Comparison of ENCODE assay signal across 8 mouse cellular contexts in genomic region chr4:55480322-55480767, GRCm38 (mm10). TPM values are rescaled to one million over a fixed set of nuclear protein-coding genes. Genes with fewer than 3 reads are reported as not detected.
DNase-seq lines count a peak whose midpoint lies in the region; ATAC-seq and TF ChIP-seq lines count a peak whose summit lies in the region.

No protein-coding gene starts in this region.

- no peak for TF ChIP-seq POLR2A in brain, embryonic 14.5 days (IDR thresholded peaks at IDR 0.05; ENCODE audit: borderline replicate concordance, extremely low read depth, insufficient read depth, insufficient read length, poor library complexity, severe bottlenecking)

- ATAC-seq in erythroid progenitor cell, adult 5-6 weeks (replicated peaks; ENCODE audit: low FRiP score, poor library complexity, severe bottlenecking): 0 out of 2 replicates have a peak, but pooled peaks have one; percentile 52
- ATAC-seq in heart, embryonic 15.5 days (replicated peaks; ENCODE audit: insufficient number of reproducible peaks, insufficient read depth, low FRiP score, low read depth): 0 out of 2 replicates have a peak, but pooled peaks have one; percentile 19
- ATAC-seq in kidney, postnatal 0 days (replicated peaks; ENCODE audit: low FRiP score, low read depth): peak; percentile 75
- 0 out of 2 replicates have a peak, but pooled peaks have one; percentile 60 for ATAC-seq in monocyte, adult 5-6 weeks (replicated peaks; ENCODE audit: insufficient number of reproducible peaks, low FRiP score, low TSS enrichment, poor library complexity, severe bottlenecking)

- peak; percentile 38 for DNase-seq in 3134 (ENCODE audit: extremely low read depth, insufficient read length, low spot score)
- peak; percentile 65 for DNase-seq in brain, embryonic 14.5 days (ENCODE audit: low read depth)
- DNase-seq in kidney, postnatal 0 days (ENCODE audit: low spot score): peak; percentile 59
- DNase-seq in liver: peak; percentile 76
- DNase-seq in spleen, postnatal 36 days (ENCODE audit: low spot score in 2 of 2): peak; percentile 14 to 22

- no peaks in the 10 kb centered on the region for H3K9me3 ChIP-seq in heart, embryonic 15.5 days (replicated peaks)
- H3K9me3 ChIP-seq in kidney, postnatal 0 days (replicated peaks; ENCODE audit: low read length): no peaks in the 10 kb centered on the region

- peak; percentile 97 for TF ChIP-seq CTCF in brain, embryonic 14.5 days (IDR thresholded peaks at IDR 0.05; ENCODE audit: borderline replicate concordance, extremely low read depth, insufficient read depth, insufficient read length)
- peak; percentile 88 for TF ChIP-seq CTCF in kidney, postnatal 0 days (IDR thresholded peaks at IDR 0.05; ENCODE audit: low read depth)

- WGBS in heart, embryonic 15.5 days: 14% methylated on average over 25 of the region's 25 CpGs
- WGBS in kidney, postnatal 0 days: 18% methylated on average over 25 of the region's 25 CpGs

- H3K4me2 ChIP-seq in heart, embryonic 15.5 days: peak overlapping the region; percentile 68
- H3K4me2 ChIP-seq in kidney, postnatal 0 days (ENCODE audit: low read length): peak overlapping the region; percentile 51

- peaks cover 23% of the 10 kb centered on the region for H3K4me1 ChIP-seq in heart, embryonic 15.5 days (replicated peaks)
- no peaks in the 10 kb centered on the region; the same call in 1 of the 2 replicates for H3K4me1 ChIP-seq in kidney, postnatal 0 days (replicated peaks; ENCODE audit: insufficient read depth, low read length)

- H3K9ac ChIP-seq in heart, embryonic 15.5 days: 0 out of 2 replicates have a peak overlapping the region, but pooled peaks have one; percentile 21
- H3K9ac ChIP-seq in kidney, postnatal 0 days (ENCODE audit: low read depth, low read length): 0 out of 2 replicates have a peak overlapping the region, but pooled peaks have one; percentile 35

- H3K36me3 ChIP-seq in heart, embryonic 15.5 days: no peaks in the 10 kb centered on the region
- H3K36me3 ChIP-seq in kidney, postnatal 0 days (ENCODE audit: insufficient read depth, low read length): no peaks in the 10 kb centered on the region

- no peaks in the 10 kb centered on the region for H3K27me3 ChIP-seq in heart, embryonic 15.5 days
- no peaks in the 10 kb centered on the region for H3K27me3 ChIP-seq in kidney, postnatal 0 days (ENCODE audit: insufficient read depth, low read length)

- peak overlapping the region; percentile 40 for H3K4me3 ChIP-seq in heart, embryonic 15.5 days
- 0 out of 2 replicates have a peak overlapping the region, but pooled peaks have one; percentile 17 for H3K4me3 ChIP-seq in kidney, postnatal 0 days (replicated peaks; ENCODE audit: low read depth, low read length)

- no peak overlapping the region for H3K27ac ChIP-seq in heart, embryonic 15.5 days
- no peak overlapping the region for H3K27ac ChIP-seq in kidney, postnatal 0 days

RNA-seq across cellular contexts. Expression of gene Klf4, which starts 51.9 kb away (rescaled TPM):
- polyA plus RNA-seq in brain, embryonic 14.5 days (2012; rRNA removed): 4.6 and 7.5 TPM in 2 replicates
- 5.8 and 10.9 TPM in 2 replicates for total RNA-seq in erythroid progenitor cell, adult 5-6 weeks (2015; ENCODE audit: low replicate concordance)
- total RNA-seq in erythroid progenitor cell, adult 5-6 weeks (2017; ENCODE audit: low replicate concordance): 3.2 and 4.6 TPM in 2 replicates
- polyA plus RNA-seq in heart, embryonic 15.5 days (2015; fragmentation: Nextera tagmentation; extraction: Ambion mirVana): 5.1 and 5.8 TPM in 2 replicates
- polyA plus RNA-seq in kidney, postnatal 0 days (2015; fragmentation: Nextera tagmentation; extraction: Ambion mirVana): 6.6 and 7.3 TPM in 2 replicates
- total RNA-seq in monocyte, adult 5-6 weeks (2017): 100 to 135 TPM (median 116 TPM) in 3 replicates

Comparison
In these comparisons a context has a peak if more than half of its experiments do, and no peak if none do; other contexts are left out.
1. DNase-seq: peak in every context shown above with its lines; median percentile 76 in liver; 65 in brain, embryonic 14.5 days; 59 in kidney, postnatal 0 days; 38 in 3134; 18 in spleen, postnatal 36 days.
2. ATAC-seq: peak in every context shown above with its lines; median percentile 75 in kidney, postnatal 0 days; 60 in monocyte, adult 5-6 weeks; 52 in erythroid progenitor cell, adult 5-6 weeks; 19 in heart, embryonic 15.5 days.